Mouse (Mus musculus): ENCODE results near the gene Hsd17b12.

Hsd17b12 gene

GRCm38 (mm10) chr2:94069482-94069881 lies 88.3 kb downstream of the Hsd17b12 start:
- DNase-seq = no peak

- DNase-seq = no peak
Measured at GRCm38 (mm10) chr2:94066540-94067135, 91.1 kb downstream of the Hsd17b12 start.

DNA sequence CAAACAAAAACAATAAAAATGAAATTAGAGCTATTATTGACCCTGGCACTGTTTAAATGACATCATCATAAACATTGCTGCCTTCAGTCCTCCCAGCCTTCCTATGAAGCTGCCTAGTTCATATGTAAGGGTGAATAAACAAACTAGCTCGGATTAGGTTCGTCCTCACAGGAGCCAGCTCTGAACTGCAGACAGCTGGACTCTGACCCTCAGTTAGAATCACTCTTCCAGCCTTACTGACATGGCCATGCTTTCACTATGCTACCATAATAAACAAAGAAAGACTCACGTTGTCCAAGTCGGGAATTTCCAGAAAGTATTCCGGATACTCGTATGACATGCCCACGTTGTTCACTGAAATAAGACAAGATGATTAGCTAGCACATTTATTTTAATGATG lies 91.6 kb downstream of the Hsd17b12 start:
- DNase-seq = peak in 1 of 2 experiments; percentile 15

DNA sequence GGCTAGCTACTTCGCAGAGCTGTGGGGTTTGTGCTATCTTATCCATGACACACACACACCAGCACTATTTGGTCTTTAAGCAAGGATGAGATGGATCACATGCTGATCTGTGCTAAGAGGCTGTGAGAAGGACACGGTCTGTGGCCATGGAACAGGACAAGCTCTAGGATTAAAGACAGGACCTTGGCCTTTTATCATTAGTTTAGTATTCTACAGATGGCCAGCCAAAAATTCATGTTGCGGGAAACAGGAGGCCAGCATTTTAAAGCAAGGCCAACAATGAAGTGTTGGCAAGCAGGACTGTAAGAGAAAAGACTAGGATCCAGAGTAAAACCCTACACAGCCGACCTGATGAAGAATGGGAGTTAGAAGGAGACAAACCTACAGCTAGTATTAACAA lies 95.0 kb downstream of the Hsd17b12 start:
- DNase-seq = no peak

DNA sequence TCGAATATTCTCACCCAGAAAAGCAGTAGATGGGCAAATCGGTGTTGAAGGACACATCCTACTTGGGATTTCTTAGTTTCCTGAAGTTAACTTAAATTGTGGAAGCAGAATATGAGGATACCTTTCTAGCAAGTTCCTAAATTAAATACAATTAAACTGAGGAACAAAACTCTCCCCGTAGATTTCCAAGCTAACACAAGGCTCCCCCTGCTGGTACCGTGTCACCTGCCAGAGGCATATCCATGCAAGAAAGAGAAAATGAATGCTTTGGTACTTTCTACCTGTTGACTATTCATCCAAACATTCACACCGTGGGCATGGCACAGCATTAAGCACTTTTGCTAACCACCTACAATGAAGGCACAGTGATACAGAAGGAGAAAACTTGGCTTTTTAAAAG lies 98.3 kb downstream of the Hsd17b12 start:
- DNase-seq = peak; percentile 56 to 79

GRCm38 (mm10) chr2:94054813-94055212 lies 103.0 kb downstream of the Hsd17b12 start:
- peak in 1 of 2 experiments; percentile 54 for DNase-seq

- no peak for DNase-seq
Measured at GRCm38 (mm10) chr2:94051952-94052351, 105.8 kb downstream of the Hsd17b12 start.

DNA sequence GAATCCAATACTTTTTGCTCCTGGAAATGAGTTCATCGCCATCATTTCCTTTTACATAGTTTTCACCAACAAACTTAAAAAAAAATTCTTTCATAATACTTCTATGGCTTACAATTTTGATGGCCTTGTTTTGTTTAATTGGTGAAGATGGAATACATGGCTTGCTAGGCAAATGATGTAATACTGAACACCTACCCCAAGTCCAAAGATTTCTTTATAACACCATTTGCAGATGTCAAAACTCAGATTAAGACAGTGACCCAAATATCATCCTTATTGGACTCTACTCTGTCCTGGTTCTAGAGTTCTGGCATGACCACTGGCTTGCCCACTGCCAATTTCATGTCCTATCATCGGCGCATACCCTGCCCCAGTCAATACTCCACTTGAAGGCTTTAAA lies 106.9 kb downstream of the Hsd17b12 start:
- DNase-seq = no peak

GRCm38 (mm10) chr2:94049471-94050176 lies 108.1 kb downstream of the Hsd17b12 start:
- no peak for DNase-seq

- DNase-seq = no peak
Measured at GRCm38 (mm10) chr2:94048733-94049470, 108.9 kb downstream of the Hsd17b12 start.

DNA sequence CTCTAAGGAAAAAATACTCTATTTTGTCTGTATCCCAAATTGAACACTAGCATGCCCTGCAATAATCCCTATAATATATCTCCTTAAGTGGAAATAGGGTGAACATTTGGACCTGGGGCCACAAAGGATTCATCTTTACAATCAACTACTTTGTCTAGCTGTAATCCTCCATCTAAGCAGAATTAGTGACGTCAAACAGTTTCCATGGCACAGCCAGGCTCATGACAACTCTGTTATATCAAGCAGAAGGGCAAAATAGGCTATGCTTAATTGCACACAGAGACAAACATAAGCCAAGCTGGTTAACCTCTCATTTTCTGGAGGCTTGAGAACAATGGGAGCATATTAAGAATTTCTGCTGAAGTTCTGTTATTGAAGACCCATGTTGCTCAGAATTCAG lies 109.5 kb downstream of the Hsd17b12 start:
- no peak for DNase-seq

DNA sequence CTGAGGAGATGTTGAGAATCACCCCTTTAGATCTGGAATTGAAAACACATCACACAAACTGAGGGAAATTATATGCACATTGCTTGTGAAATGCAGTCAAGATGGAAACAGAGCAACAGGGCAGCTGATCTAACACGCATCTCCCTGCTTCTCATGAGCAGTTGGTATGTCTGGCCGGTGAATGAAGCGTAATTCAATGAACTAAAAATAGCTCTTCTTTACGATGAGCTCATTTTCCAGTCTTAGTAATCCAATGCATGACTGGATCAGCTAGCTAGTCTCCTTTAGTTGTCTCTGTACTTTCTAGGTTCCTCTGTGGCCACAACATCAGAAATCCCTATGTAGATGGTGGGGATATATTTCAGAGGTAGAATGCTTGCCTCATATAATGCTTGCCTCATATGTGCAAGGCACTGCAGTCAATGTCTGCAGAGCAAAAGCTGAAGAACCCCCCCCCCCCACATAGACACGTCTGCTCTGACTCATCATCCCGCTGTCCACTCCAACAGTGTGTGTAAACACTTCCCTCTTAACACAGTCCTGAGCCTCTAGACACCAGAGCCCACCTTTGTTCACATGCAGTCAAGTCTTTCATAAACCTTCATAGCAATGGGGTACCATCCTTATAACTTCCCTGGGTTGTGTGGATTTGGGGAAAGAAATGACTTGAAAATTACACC lies 112.2 kb downstream of the Hsd17b12 start:
- no peak for DNase-seq

DNA sequence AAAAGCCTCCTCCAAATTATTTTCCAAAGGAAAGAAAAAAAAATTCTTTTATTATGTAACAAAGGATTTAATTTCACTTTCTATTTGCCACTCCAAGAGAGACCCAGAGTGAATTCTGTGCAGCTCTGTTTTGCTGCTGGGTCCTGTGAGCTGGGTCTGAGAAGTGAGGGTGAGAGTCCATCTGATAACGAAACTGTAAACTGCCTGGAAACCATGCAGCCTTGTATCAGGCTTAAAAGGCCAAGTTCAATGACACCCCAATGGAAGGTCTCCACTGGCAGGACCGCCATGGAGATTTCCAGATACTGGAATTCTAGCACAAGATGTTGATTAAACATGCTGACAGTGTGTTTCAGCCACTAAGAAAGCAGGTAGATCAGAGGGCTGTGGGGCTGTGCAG lies 113.6 kb downstream of the Hsd17b12 start:
- no peak for DNase-seq

DNA sequence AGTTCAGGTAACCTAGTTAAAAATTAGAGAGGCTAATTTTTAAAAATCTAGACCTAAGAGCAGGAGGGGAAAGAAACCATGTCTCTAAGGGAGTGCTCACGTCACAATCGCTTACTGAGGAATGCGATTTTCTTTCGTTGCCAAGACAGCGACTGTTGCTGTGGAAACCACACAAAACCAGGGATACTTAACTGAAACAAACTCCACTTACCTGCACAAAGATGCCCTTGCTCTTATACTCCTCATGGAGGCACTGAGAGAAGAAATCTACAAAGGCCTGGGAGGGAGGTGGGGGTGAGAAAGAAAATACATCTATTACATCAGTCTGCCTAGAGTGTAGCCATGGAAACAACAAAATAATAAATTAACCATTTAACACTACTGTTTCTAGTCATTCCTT lies 114.1 kb downstream of the Hsd17b12 start:
- no peak for DNase-seq

GRCm38 (mm10) chr2:94042461-94042860 lies 115.3 kb downstream of the Hsd17b12 start:
- DNase-seq = no peak

- no peak for DNase-seq
Measured at GRCm38 (mm10) chr2:94040391-94041125, 117.2 kb downstream of the Hsd17b12 start.

DNA sequence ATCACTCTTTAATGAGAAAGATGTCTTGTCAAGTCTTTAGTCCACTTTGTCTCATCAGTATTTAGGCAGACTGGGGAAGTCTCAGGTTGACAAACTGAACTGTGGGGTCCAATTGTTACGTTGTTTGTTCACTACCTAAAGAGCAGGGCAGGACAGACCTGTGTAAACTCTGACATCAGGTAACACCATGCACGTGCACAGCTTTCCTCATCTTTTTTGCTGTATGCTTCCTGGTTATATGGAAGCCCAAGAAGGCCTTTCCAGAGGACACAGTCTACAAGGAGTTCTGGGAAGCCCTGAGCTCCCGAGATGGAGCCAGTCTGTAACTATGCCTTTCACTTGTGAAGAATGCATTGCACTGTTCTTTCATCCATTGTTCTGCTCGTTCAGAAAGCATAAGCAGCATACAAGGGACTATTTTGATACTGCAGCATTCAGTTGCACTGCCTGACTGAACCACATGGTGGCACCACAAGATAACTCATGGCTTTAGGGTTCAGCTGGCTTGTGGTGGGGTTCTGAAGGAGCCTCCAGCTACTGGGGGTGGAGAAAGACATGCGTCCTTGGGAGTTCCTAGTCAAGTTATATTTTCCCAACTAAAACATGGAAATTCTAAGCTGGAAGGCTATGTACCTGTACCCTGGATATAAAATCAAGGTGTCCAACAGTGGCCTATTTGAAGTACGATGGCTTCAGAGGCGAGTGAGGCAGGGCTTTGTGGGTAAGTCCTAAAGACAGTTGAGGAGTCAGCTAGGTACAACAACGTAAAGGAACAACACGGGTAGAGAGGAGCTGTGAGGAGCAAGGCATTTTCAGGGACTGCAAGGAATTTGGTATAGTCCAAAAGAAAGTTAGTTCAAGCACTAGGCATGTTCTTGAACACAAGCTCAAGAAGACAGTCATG lies 122.1 kb downstream of the Hsd17b12 start:
- peak; percentile 54 to 75 for DNase-seq

DNA sequence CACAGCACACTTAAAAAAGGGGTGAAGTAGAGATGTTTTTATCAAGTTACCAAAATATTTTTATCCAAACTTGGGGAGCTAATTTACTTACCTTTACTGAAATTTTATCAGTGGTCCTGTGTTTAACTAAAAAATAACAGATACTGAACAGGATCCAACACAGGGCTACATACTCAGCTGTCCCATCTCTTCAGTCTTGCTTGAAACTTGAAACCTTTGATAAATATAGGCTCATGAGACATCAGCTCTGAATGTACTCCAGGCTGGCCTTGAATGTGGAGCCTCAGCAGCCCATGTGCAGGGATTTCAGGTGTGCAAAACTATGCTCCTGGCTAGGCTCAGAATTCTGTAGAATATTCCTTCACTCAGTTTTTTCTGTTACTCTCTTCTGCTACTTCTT lies 127.2 kb downstream of the Hsd17b12 start:
- no peak for DNase-seq

DNA sequence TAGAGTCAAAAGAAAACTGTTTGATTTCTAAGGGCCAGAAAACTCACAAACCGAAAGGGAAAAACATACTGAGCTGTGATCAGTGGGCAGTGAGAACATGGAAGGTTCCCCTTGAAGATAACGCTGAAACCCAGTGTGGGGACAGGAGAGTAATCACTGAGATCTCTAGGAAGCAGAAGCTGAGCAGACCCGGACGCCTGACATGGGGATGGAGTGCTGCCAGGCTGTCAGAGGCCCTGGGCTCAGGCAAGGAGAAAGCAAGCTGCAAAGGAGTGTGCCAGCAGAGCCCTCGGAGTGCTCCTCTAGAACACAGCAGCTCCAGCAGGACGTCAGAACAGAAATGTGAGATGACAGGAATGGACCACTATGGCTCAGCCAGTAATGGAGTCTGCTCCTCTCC lies 133.1 kb downstream of the Hsd17b12 start:
- DNase-seq = no peak

DNA sequence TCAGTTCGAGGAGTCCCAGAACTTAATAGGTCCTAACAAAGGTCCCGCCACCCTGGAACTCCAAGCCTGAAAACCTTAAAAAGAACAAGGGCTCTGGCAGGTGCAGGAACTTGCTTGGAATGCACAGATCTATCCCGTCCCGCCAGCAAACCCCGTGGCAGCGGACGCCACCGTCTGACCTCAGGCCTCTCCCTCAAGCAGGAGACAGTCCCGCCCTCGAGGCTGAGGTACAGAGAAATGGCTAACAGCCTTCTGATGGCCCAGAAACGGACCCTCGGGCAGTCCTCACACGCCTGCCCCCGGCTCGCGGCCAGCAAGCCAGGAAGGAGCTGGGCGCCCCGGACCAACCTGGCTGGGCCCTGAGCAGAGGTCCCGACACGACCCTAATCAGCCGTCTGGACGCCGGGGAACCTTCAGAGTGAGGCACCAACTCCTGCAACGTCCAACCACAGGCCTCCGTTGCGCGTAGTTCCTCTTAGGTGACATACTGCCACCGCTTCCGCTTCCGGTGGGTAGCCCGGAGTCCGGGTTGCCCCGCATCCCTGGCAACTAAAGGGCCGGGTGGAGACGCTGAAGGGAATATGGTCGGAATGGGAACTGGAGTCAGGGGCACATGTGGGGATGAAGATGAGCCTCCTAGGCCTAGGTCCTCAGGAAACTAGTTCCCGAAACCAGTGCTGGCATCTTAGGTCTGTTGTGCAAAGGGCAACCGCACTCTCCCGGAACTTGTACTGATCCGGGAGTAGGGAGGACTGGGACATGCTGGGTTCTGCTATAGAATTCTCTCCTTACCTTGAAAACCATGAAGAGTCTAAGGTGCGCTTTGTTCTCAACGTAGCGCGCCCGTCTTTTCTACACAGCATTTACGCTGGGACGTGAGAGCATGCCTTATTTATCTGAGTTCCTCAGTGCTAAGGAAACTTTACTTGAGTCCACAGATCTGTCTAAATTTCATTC lies 147.2 kb downstream of the Hsd17b12 start, which contains the start of gene Alkbh3:
Gene Alkbh3, minus strand, starts transcription at position 473 of the 957 bp plus-strand sequence.
- peak; percentile 91 to 95 for DNase-seq

All from kidney, postnatal 25 days (tissue).